Mouse (Mus musculus): ENCODE data around the gene Arid3b.
A peak's percentile ranks its signal among the peaks of the same experiment; 100 is the strongest.

The Arid3b gene

DNA sequence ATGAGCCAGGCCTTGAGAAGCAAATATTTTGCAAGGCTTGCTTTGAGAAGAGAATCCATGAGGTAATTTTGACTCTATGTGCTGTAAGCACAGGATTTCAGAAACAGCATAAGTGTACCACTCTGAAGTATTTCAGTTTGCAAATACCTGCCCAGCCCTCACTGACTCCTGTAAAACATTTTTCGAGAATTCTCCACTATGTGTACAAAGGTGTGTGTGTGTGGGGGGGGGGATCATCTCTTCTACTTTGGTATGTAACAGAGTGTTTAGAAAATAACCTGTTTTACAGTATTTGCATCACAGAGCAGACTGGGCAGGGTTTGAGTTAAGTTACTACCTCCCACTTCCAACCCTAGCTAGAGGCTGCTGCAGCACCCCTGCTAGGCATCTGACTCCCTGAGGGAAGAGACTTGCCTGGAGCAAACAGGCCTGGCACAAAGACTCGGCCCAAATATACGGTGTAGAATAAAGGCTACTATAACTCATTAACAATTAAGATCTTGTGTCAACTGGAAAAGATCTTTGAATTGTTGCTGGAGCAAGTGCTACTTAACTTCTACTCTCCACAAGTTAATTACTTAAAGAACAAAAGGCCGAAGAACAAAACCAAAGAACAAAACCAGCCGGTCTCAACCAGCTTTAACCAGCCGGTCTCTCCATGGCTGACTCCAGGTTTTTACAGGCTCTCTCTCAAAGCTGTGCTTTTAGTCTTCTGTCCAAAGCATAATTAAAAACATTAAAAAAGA lies 6.6 kb downstream of the Arid3b start:
- DNase-seq (ENCODE audit: low spot score) = no peak

DNA sequence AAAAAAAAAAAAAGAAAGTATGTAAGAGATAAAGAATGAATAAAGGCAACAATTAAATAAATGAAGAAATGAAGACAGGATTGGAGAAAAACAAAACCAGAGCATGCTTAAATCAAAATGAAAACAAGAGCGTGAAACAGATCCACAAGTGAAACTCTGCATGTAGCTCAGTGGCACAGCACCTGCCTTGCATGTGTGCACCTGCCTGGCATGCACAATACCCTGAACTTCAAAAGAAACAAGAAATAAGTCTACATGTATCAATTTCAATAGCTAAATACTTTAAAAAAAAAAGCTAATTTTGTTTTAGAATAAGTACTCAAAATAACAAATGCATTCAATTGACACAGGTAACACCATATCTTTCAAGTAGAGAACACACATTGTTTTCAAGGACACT lies 13.2 kb downstream of the Arid3b start:
- no peak for DNase-seq (ENCODE audit: low spot score)

- no peak for DNase-seq (ENCODE audit: low spot score)
These were observed 13.8 kb downstream of the Arid3b start for GRCm38 (mm10) chr9:57822812-57823211.

- DNase-seq (ENCODE audit: low spot score) = no peak
These were observed 16.2 kb downstream of the Arid3b start for GRCm38 (mm10) chr9:57820186-57821080.

GRCm38 (mm10) chr9:57817220-57817667 lies 19.3 kb downstream of the Arid3b start:
- no peak for DNase-seq (ENCODE audit: low spot score)

GRCm38 (mm10) chr9:57814866-57815265 lies 21.7 kb downstream of the Arid3b start:
- no peak for DNase-seq (ENCODE audit: low spot score)

GRCm38 (mm10) chr9:57814014-57814413 lies 22.6 kb downstream of the Arid3b start:
- DNase-seq (ENCODE audit: low spot score) = no peak

DNA sequence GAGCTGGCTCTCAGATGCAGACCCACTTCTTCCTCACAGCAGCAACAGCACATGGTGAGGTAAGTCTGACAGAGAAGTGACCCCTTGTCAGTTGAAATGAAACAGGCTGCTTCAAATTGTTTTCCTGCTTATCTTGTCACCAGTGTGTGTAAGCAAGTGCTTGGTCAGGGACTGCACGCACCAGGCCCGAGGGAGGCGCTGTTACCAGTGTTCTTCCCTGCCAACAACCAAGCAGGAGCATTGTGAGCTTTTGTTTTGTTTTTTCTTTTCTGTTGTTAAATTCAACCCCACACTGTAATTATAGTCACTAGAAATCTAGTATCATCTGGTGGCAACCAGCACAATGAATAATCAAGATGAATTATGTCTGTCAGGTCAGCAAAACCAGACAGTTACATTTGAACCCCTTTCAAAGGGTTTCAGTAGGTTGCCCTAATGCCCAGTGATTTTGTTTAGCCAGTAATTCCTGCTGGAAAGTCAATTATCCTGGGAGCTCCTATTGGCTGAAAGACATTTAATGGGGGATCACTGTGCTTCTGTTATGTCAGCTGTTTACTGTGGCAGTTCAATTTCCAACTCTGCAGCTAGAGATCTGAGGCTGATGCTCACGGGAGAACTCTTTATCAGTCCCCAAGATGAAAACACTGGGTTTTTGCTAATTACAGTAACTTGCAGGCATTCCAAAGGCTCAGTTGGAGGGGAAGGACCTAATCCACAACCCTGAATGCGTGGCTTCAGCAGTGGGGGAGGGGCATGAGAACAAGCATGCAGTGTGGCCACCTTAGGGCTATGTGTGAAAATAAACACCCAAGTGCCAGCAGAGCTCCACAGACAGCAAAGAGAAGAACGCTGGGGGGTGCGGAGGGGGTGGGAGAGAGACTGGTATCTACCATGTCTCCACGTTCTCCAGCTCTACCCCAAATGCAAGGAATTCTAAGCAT lies 24.5 kb downstream of the Arid3b start:
- DNase-seq (ENCODE audit: low spot score) = no peak

- DNase-seq (ENCODE audit: low spot score) = no peak
These were observed 25.9 kb downstream of the Arid3b start for GRCm38 (mm10) chr9:57810691-57811090.

- no peak for DNase-seq (ENCODE audit: low spot score)
These were observed 27.8 kb downstream of the Arid3b start for GRCm38 (mm10) chr9:57808771-57809310.

- no peak for DNase-seq (ENCODE audit: low spot score)
These were observed 29.4 kb downstream of the Arid3b start for GRCm38 (mm10) chr9:57807174-57807651.

DNA sequence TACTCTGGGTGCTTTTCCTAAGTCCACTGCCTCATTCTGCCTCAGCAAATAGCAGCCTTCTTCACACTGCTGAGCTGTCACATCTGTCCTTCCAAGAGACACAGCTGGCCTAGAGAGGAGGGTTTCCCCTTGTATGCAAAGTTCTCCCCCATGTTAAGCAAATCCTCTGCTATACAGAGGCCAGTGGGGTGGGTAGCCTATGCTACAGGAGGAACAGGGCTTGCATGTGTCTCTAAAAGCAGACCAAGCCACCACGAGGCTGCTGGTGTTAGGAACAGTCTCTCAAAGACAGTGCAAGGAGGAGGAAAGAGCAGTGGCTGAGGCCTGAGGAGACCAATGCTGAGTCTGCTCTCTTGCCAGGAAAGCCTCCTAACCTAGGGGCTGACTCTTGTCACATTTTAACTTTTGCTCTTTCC lies 30.5 kb downstream of the Arid3b start:
- DNase-seq (ENCODE audit: low spot score) = no peak

DNA sequence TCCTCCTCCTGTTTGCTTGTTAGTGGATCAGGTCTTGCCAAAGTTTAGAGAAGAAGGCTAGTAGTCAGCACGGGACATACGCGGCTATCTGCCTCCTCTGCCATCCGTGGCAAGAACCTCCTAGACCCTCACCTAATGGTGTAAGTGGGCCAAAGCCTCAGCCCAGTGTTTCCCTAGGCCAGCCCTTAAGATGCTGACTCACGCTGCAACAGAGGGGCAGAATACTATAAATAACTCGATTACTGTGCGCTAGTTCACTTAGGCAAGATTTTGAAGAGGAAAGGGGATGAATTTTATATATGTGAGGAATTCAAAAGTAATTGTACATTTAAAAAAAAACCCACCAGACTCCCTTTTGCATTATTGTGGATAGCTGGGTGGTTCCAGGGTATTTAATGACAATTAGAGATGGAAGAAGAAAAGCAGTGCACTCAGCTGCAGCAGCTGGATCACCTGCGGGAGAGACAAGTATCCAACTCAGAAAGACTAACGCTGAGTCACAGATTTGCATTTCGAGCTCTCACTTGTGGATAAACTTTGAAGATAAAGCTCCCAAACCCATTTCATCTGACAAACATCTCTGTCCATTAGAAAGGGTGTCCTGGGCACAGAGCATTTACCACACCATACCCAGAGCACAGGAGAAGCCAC lies 31.4 kb downstream of the Arid3b start:
- peak; percentile 54 for DNase-seq (ENCODE audit: low spot score)

GRCm38 (mm10) chr9:57803839-57804238 lies 32.8 kb downstream of the Arid3b start:
- DNase-seq (ENCODE audit: low spot score) = no peak

DNA sequence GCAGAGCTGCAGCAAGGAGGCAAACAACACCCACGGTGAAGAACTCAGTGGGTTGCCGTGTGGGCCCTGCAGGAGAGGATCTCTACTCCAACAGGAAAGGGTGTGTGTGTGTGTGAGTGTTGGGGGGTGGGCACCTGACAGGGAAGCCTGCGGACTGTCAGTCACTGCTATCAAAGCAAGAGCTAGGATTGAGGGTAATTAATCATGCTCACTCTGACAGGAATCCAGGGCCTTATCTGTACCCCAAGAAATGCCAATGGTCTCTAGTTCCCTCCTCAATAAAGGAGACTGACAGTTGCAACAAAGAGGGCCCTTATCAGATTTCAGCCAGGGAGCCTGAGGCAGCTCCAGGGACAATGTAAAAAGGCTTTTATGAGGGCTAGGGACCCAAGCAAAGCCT lies 33.5 kb downstream of the Arid3b start:
- DNase-seq (ENCODE audit: low spot score) = no peak

DNA sequence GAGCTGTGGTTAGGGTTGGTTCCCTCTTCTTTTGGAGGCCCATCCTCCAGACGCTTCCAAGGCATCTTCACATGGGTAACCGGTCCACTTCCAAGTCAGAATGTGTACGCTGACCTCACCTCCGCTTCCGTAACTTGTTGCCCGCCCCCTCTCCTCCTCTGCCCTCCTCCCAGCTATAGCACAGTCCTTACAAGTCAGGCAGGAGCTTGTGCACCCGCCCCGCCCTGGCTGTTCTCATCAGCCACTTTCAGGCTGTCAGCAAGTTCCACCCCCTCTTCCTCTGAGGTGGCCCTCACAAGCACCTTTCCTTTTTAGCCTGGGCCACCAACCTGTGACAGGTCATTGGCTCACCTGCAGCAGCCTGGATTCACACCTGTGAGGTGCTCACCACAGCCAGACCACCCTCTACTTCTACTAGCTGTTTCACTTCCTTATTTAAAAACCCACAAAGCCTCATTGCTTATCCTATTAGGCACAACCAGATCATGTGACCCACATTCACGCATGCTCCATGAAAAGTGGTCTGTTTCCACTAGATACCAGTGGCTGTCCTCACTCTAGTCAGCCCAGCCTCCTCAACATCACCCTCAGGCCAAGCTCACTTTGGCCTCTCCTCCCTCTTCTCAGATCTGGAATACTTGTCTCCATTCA lies 36.1 kb downstream of the Arid3b start:
- DNase-seq (ENCODE audit: low spot score) = no peak

GRCm38 (mm10) chr9:57798725-57799253 lies 37.8 kb downstream of the Arid3b start:
- DNase-seq (ENCODE audit: low spot score) = no peak

GRCm38 (mm10) chr9:57797456-57797855 lies 39.1 kb downstream of the Arid3b start:
- DNase-seq (ENCODE audit: low spot score) = no peak

GRCm38 (mm10) chr9:57789733-57790132 lies 46.9 kb downstream of the Arid3b start:
- no peak for DNase-seq (ENCODE audit: low spot score)

GRCm38 (mm10) chr9:57782656-57783055 lies 53.9 kb downstream of the Arid3b start:
- no peak for DNase-seq (ENCODE audit: low spot score)

All from MN1 (cell line).